Mouse (Mus musculus) liver, embryonic 14.5 days (tissue): ENCODE results near the gene Tmco1.
A peak's percentile ranks its signal among the peaks of the same experiment; 100 is the strongest.

Experiments used
- CTCF ChIP-seq: IDR thresholded peaks from 2 replicates; pipeline ENCODE4 v1.5.1; 2016; ENCODE audit warnings: antibody characterized with exemption, low read depth, control low read depth
- EP300 ChIP-seq: IDR thresholded peaks from 2 replicates; pipeline ENCODE4 v1.6.1; 2016; ENCODE audit warnings: antibody characterized with exemption, low read depth

- TF ChIP-seq CTCF (peak; percentile 80), EP300 (no peak; the same call in 1 of the 2 replicates)
Measured at GRCm38 (mm10) chr1:167368513-167368912, 60.3 kb downstream of the Tmco1 start.
